Mouse (Mus musculus) left cerebral cortex, adult 11 months (tissue): ENCODE measurements around the gene Kcnmb2.
A peak's percentile ranks its signal among the peaks of the same experiment; 100 is the strongest.

Experiments
- DNase-seq: peaks from one replicate; pipeline ENCODE4 v3.0.0; 2022; ENCODE audit warnings: low spot score

Gene Kcnmb2

GRCm38 (mm10) chr3:32012205-32012931 lies 110.1 kb downstream of the Kcnmb2 start:
- DNase-seq = peak; percentile 1

- DNase-seq = no peak
These were observed 118.7 kb downstream of the Kcnmb2 start for GRCm38 (mm10) chr3:32020981-32021380.

DNA sequence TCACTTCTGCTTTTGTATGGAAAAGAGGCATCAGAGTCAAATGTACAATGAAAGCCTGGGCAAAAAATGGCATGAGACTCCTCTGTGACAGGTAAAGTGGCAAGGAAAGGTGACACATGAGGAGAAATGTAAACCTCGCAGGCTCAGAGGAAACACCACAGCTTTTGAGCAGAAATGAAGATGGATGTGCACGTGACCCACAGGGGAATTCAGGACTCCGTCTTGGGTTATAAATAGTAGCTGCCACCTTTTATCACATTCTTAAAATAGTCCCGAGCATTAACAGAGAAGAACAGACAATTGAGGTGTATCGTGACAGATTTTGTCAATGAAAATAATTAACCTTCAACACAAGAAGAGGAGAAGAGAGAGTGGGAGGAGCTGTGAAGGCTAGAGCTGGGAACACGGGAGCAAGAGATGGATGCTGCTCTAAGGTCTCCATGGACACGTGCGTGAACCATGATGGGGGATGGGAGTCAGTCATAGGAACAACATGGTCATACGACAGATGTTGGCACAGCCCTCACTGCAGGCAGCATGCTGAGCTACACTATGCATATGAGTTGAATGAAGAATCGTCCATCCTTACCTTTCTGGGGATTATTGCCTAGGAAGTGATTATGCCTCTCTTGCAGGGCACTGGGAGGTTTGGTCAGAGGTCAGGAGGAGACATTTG lies 127.2 kb downstream of the Kcnmb2 start:
- DNase-seq = no peak

- DNase-seq = no peak
These were observed 130.1 kb downstream of the Kcnmb2 start for GRCm38 (mm10) chr3:32032381-32032780.

GRCm38 (mm10) chr3:32043814-32044213 lies 141.5 kb downstream of the Kcnmb2 start:
- DNase-seq = peak; percentile 30

DNA sequence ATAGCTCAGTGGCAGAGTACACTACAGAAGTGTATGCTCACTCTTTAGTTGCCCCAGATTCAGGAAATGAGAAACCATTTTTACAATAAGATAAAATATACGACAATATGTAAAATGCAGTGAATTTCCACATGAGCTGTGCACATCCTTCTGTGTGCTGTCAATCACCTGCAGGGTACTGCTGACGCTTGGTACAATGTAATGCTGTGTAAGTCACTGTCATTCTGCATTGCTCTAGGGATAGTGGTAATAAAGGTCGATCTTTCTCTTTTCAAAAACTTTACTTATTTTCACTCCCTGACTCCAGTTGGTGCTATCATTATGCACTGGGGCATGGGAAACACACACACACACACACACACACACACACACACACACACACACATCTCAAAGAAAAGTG lies 146.5 kb downstream of the Kcnmb2 start:
- no peak for DNase-seq

DNA sequence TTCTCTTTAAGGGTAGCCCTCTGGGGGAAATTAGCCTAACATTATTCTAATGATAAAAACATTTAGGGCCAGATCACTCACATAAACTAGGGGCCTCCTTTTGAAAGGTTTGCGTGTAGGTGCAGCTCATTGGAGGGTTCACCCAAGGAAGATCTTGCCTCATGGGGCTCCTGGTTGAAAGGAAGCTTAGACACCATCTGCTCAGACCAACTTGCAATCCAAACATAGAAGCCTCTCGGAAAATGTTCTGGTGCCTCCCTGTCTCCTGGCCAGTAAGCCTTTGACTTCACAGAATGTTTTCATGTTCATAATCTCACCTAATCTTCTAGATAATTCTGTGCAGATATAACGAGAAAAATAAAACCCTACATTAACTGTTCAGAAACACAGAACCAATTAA lies 150.3 kb downstream of the Kcnmb2 start:
- no peak for DNase-seq

- DNase-seq = no peak
These were observed 151.4 kb downstream of the Kcnmb2 start for GRCm38 (mm10) chr3:32053610-32054241.

DNA sequence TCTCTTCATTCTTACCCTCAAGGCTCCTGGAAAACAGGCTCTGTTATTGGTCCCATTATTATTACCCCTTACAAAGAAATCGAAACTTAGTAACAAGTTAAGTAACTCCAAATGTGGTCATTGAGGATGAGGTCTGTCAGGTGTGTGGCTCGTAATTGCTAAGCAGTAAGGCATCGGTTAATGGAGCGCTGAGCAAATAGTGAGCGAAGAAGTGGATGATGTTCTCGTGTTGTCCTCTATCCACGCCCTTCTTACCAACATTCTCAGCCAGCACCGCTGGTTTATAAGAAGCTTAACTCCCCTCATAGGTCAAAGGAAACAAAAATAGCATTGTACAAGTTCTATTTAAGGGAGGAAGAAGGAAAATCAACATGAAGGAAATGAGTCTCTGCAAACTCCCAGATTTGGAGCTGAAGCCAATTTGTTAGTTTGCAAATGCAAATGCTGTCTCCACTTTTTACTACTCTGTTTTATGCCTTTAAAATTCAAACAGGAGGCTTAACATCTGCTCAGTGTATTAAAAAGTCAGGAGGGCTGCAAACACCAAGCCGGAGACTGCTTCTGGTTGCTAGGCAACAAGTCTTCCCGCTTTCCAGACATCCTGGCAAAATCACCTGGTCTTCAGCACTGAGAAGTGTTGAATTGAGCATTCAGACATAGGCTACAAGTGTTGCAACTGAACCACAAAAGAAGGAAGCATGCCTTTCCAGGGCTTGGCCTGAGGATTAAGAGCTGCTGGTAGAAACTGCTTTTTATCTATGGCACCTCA lies 157.8 kb downstream of the Kcnmb2 start:
- DNase-seq = peak; percentile 2

DNA sequence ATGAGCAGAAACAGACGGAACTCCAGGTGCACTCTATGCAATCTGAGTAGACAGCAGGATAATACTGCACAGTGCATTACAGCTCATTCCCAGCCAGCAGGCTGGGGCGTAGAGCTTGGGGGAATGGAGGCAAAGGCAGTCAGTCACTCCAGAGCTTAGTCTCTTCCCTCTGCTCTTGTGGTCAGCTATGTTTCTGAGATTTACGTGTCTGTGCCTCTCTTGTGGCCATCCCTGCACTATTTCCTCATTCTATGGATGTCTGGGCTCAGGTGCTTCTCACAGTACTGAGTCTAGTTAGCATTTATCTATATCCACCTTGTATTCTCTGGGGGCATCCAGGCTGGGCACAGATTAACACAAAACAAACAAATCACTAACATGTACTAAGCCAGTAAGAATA lies 160.4 kb downstream of the Kcnmb2 start:
- no peak for DNase-seq

DNA sequence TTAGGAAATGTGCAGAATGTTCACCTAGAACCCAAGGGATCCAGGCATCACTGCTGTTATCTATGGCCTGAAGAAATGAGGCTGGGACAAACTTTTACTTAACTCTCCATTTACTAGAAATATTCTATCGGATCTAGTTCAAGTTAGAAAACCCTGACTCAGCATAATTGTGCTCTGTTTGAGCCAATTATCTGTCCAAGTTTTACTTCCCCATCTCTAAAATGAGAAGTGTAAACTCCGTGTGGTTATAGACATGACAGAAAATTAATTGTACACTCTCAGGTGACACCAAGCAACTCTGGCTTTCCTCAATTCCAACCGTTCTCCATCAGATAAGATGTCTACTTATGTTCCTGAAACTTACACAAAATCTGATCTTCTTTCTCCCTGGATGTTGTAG lies 161.0 kb downstream of the Kcnmb2 start:
- no peak for DNase-seq

DNA sequence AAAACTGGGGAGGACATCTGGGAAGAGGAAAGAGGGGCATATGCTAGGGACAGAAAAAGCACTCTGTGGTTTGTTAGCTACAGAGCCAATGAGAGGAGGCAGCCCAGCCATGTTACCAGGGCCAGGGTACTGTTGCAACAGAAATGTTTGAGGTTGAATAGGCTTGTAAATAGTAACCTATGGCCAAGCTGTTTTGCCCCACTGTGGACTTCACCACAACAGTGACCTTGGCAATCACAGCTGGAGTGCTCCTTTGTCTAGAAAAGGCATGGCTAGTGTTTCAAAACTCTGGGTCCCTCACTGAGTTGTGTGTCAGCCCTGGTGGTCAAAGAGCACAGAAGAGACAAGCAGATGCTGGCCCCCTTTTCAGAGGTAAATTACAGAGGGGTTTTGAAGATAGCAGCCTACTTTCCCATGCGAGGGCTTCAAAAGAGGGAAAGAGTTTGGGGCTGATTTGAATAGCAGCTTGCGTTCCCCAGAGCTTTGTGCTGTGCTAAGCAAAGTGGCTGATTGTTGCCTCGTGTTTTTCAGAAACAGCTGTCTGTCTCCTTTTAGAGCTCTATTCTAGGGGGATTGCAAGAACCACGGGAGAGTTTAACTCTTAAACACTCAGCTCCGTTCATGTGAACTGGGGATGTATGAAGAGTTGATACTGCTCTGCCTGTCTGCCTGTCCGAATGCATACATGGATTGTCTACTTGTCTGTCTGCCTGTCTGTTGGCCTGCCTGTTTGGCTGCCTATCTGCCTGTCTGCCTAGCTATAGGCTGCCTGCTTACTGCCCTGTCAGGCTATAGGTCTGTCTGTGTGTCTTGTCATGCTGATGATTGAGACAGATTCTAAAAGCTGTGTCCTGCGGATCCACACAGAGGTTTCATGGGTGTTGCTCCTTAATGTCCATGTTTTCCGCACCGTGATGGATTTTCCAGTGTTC lies 165.0 kb downstream of the Kcnmb2 start:
- DNase-seq = no peak

GRCm38 (mm10) chr3:32073881-32074280 lies 171.6 kb downstream of the Kcnmb2 start:
- DNase-seq = no peak

DNA sequence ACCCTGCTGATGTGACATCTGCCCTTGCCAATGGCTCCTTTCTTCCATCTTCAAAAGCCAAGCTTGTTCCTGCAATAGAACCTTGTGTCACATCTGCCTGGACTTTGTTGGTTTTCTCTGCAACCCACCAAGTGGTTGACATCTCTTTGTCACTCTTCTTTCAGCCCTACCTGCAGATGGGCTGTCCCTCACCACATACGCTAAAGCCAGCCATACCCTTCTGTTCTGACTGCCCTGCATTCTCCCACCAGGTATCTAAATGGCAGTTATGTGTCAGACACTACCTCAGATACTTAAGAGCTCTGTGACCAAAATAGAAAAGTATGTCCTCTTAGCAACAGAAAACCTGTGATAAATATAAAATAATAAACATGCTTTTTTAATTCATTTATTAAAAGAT lies 186.5 kb downstream of the Kcnmb2 start:
- no peak for DNase-seq

- no peak for DNase-seq
These were observed 199.1 kb downstream of the Kcnmb2 start for GRCm38 (mm10) chr3:32101391-32101790.

DNA sequence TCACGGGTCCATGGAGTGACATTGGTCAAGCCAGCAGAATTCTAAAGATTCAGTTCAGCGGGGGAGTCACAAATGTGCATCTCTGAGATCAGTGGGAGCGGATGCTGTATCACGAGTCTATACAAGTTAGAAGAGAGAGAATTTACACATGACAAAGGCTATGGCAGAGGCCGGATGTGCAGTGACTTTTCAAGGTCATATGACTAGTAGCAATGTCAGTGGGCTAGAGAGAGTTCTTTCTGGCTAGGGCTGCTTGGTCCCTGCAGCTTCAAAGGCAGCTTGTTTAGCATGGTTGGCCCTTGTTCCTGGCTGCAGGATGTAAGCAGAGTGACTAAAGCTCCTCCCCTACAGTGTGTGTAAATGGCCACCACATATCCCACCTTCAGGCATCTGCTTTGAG lies 217.5 kb downstream of the Kcnmb2 start:
- DNase-seq = no peak

DNA sequence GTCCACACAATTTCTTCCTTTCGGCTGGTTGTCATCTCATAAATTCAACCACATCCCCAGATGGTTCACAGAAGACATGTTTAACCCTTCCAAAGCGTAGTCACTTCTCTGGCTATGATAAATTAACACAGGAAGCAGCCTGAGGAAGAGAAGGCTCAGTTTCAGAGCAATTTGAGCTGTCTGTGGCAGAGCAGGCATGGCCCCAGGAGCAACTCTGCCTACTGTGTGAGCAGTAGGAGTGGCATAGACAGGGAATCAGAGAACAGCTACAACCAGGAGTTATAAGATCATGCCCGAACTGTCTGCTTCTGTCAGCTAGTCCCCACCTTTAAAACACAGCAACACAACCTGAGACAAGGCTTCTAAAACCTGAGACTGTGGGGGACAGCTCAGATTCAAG lies 219.4 kb downstream of the Kcnmb2 start:
- DNase-seq = no peak

DNA sequence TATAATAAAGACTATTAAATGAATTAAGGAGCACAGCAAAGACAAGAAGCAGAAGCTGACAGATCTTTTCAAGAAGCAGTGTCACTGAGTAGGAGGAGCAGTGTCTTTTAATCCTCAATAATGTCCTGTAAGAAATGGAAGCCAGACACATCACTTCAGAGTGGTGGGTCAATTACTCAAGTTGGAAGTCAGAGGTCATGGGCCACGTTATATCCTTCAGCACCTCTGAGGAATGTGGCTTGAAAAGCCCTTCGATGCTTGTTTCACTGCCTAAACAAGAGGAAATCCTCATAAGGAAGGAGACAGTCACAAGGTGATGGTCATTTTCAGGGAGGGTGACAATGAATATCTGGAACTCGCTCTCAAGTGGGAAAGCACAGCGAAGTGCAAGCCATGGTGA lies 223.1 kb downstream of the Kcnmb2 start:
- DNase-seq = no peak

- DNase-seq = no peak
These were observed 226.1 kb downstream of the Kcnmb2 start for GRCm38 (mm10) chr3:32128391-32128790.

DNA sequence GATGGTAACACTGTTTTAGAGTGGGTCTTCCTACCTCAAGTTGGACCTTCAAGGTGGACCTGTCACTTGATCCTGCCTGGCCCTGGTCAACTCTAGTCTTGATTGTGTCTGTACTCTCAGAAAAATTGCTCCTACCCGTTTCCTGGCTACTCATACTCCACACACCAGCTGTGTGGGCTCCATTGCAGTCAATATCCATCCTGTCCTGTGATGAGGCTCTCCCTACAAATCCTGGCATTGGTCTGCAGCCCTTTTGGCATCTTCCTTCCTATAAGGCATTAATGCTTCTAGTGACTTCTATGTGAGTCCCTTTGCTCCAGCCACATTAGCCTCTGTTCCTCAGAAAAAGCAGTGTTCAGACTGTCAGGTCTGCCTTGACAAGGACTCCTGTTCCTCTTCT lies 228.4 kb downstream of the Kcnmb2 start:
- no peak for DNase-seq

- DNase-seq = no peak
These were observed 230.2 kb downstream of the Kcnmb2 start for GRCm38 (mm10) chr3:32132395-32133004.
